ENCODE assay signal across 19 mouse cellular contexts in genomic region chr6:52200751-52201250, GRCm38 (mm10). TPM values are rescaled to one million over a fixed set of nuclear protein-coding genes. Genes with fewer than 3 reads are reported as not detected.
A peak's percentile ranks its signal among the peaks of the same experiment; 100 is the strongest.
DNase-seq lines count a peak whose midpoint lies in the region; ATAC-seq and TF ChIP-seq lines count a peak whose summit lies in the region.
"Had no signal": no experiment of that assay in that cellular context is flagged by ENCODE, and none has a peak within 500 bp of the region (broad histone marks: within the 10 kb centered on the region; RNA-seq: fewer than 3 reads in every experiment).

No protein-coding gene starts in this region.

- no peaks in the 10 kb centered on the region for H3K79me2 ChIP-seq in heart, adult 2 months (replicated peaks; ENCODE audit: control insufficient read depth, insufficient read depth, low read length)

- no peak overlapping the region for H3K27ac ChIP-seq in heart, embryonic 13.5 days (replicated peaks)
- H3K27ac ChIP-seq in heart, adult 2 months, result no peak overlapping the region
- H3K27ac ChIP-seq in lung, embryonic 16.5 days (ENCODE audit: low read length), result peak overlapping the region; percentile 84
- peak overlapping the region; percentile 90 for H3K27ac ChIP-seq in stomach, embryonic 14.5 days (ENCODE audit: low read length)
- H3K27ac ChIP-seq: left cerebral cortex, adult 2 months; liver, embryonic 15.5 days; midbrain, embryonic 10.5 days had no signal

- H3K4me1 ChIP-seq in heart, embryonic 13.5 days, result peaks cover 24% of the 10 kb centered on the region
- H3K4me1 ChIP-seq in heart, adult 2 months (ENCODE audit: control insufficient read depth, insufficient read depth, low read length), result no peaks in the 10 kb centered on the region
- peaks cover 20% of the 10 kb centered on the region for H3K4me1 ChIP-seq in lung, embryonic 16.5 days (replicated peaks; ENCODE audit: control insufficient read depth, insufficient read depth, low read length)
- peaks cover 22% of the 10 kb centered on the region for H3K4me1 ChIP-seq in stomach, embryonic 14.5 days (ENCODE audit: control insufficient read depth, insufficient read depth, low read length)
- H3K4me1 ChIP-seq: liver, embryonic 15.5 days had no signal

- H3K36me3 ChIP-seq in heart, embryonic 13.5 days, result no peaks in the 10 kb centered on the region
- H3K36me3 ChIP-seq in heart, adult 2 months (ENCODE audit: control insufficient read depth, insufficient read depth, low read length), result no peaks in the 10 kb centered on the region
- H3K36me3 ChIP-seq in lung, embryonic 16.5 days (ENCODE audit: control insufficient read depth, insufficient read depth, low read length), result no peaks in the 10 kb centered on the region
- peaks cover 5% of the 10 kb centered on the region; the same call in 1 of the 2 replicates for H3K36me3 ChIP-seq in stomach, embryonic 14.5 days (ENCODE audit: control insufficient read depth, insufficient read depth, low read length)
- H3K36me3 ChIP-seq: liver, embryonic 15.5 days; midbrain, embryonic 10.5 days had no signal

- H3K27me3 ChIP-seq in heart, embryonic 13.5 days (replicated peaks), result peaks cover 100% of the 10 kb centered on the region
- H3K27me3 ChIP-seq in heart, adult 2 months (ENCODE audit: control insufficient read depth, insufficient read depth, low read length), result peaks cover 29% of the 10 kb centered on the region
- H3K27me3 ChIP-seq in lung, embryonic 16.5 days (ENCODE audit: control insufficient read depth, insufficient read depth, low read depth, low read length), result peaks cover 46% of the 10 kb centered on the region
- no peaks in the 10 kb centered on the region for H3K27me3 ChIP-seq in stomach, embryonic 14.5 days (ENCODE audit: control insufficient read depth, insufficient read depth, low read length)

- TF ChIP-seq CTCF in heart, adult 2 months (IDR thresholded peaks at IDR 0.05), result no peak

- 17% methylated on average over 10 of the region's 10 CpGs for WGBS in heart, embryonic 13.5 days
- 41% methylated on average over 10 of the region's 10 CpGs for WGBS in heart, adult 2 months
- WGBS in lung, embryonic 16.5 days, result 15% methylated on average over 10 of the region's 10 CpGs
- 33% methylated on average over 10 of the region's 10 CpGs for WGBS in large intestine, adult 2 months
- WGBS in stomach, embryonic 14.5 days, result 34% methylated on average over 10 of the region's 10 CpGs

- peak overlapping the region; percentile 13; the same call in 1 of the 2 replicates for H3K4me3 ChIP-seq in heart, embryonic 13.5 days
- no peak overlapping the region for H3K4me3 ChIP-seq in heart, adult 2 months
- peak overlapping the region; percentile 85 for H3K4me3 ChIP-seq in lung, embryonic 16.5 days (ENCODE audit: low read length)
- H3K4me3 ChIP-seq in stomach, embryonic 14.5 days (ENCODE audit: low read depth, low read length), result peak overlapping the region; percentile 90
- H3K4me3 ChIP-seq: left cerebral cortex, adult 2 months; liver, embryonic 15.5 days; midbrain, embryonic 10.5 days had no signal

- peak overlapping the region; percentile 19 for H3K4me2 ChIP-seq in heart, embryonic 13.5 days
- peak overlapping the region; percentile 73 for H3K4me2 ChIP-seq in lung, embryonic 16.5 days (ENCODE audit: low read depth, low read length)
- peak overlapping the region; percentile 78 for H3K4me2 ChIP-seq in stomach, embryonic 14.5 days (replicated peaks; ENCODE audit: low read depth, low read length)
- H3K4me2 ChIP-seq: liver, embryonic 15.5 days had no signal

- no peak for TF ChIP-seq POLR2A in heart, adult 2 months (IDR thresholded peaks at IDR 0.05; ENCODE audit: insufficient read depth, low read depth, low read length)

- intact Hi-C loops in heart, adult 2 months (cut with DNase I), result no loop called here

- no peak for ATAC-seq in heart, embryonic 13.5 days (ENCODE audit: extremely low read depth, insufficient number of reproducible peaks, low FRiP score, low TSS enrichment)
- no peak for ATAC-seq in lung, embryonic 16.5 days (ENCODE audit: low read depth)
- no peak for ATAC-seq in stomach, embryonic 14.5 days (ENCODE audit: insufficient number of reproducible peaks, insufficient read depth, low FRiP score, low read depth)
- ATAC-seq: forebrain, postnatal 0 days had no signal

- H3K9me3 ChIP-seq in heart, embryonic 13.5 days, result no peaks in the 10 kb centered on the region
- no peaks in the 10 kb centered on the region for H3K9me3 ChIP-seq in lung, embryonic 16.5 days (ENCODE audit: control insufficient read depth, low read length)
- H3K9me3 ChIP-seq in stomach, embryonic 14.5 days (ENCODE audit: control insufficient read depth, low read depth, low read length), result no peaks in the 10 kb centered on the region
- H3K9me3 ChIP-seq: liver, embryonic 15.5 days; midbrain, embryonic 10.5 days had no signal

- no peak for DNase-seq in heart, adult 2 months
- no peak for DNase-seq in lung, postnatal 25 days (ENCODE audit: low spot score)
- peak; percentile 93 for DNase-seq in large intestine, adult 2 months (ENCODE audit: low read depth, low spot score)
- DNase-seq in thymus, postnatal 4 days, result no peak
- no peak for DNase-seq in thymus, adult 18-20 months
- DNase-seq: adrenal gland, adult 8-10 months; cerebellum, postnatal 36 days; forebrain, postnatal 0 days; gastrocnemius, postnatal 25 days; right cerebral cortex, adult 18-20 months; thymus, postnatal 25 days had no signal

- peak overlapping the region; percentile 34; the same call in 1 of the 2 replicates for H3K9ac ChIP-seq in heart, embryonic 13.5 days
- H3K9ac ChIP-seq in heart, adult 2 months (ENCODE audit: low read depth, low read length), result no peak overlapping the region
- H3K9ac ChIP-seq in lung, embryonic 16.5 days (ENCODE audit: low read length), result peak overlapping the region; percentile 97
- H3K9ac ChIP-seq in stomach, embryonic 14.5 days (replicated peaks; ENCODE audit: low read depth, low read length), result peak overlapping the region; percentile 56
- H3K9ac ChIP-seq: forebrain, postnatal 0 days; liver, embryonic 15.5 days had no signal

- no peak for TF ChIP-seq EP300 in heart, adult 2 months (IDR thresholded peaks at IDR 0.05; ENCODE audit: insufficient read depth, low read depth, low read length)

RNA-seq across cellular contexts. Expression of gene Hoxa5, which starts 3.6 kb away (rescaled TPM):
- polyA plus RNA-seq in heart, embryonic 13.5 days (2015; fragmentation: Nextera tagmentation; extraction: Ambion mirVana), result 3.6 and 5.9 TPM in 2 replicates
- total RNA-seq in heart, adult 2 months (2021), result under 1 TPM; 0.26 to 0.45 TPM
- 0.94 and 0.96 TPM in 2 replicates for polyA plus RNA-seq in heart, adult 2 months (2012; rRNA removed)
- polyA plus RNA-seq in lung, embryonic 16.5 days (2015; fragmentation: Nextera tagmentation; extraction: Ambion mirVana), result 32.3 and 36.3 TPM in 2 replicates
- 1.7 and 2.4 TPM in 2 replicates for polyA plus RNA-seq in large intestine, adult 2 months (2012; rRNA removed)
- 24.4 and 27.1 TPM in 2 replicates for polyA plus RNA-seq in stomach, embryonic 14.5 days (2014; fragmentation: Nextera tagmentation; extraction: Ambion mirVana)
- total RNA-seq: forebrain, postnatal 0 days; left cerebral cortex, adult 2 months had no signal
- polyA plus RNA-seq: forebrain, postnatal 0 days; midbrain, embryonic 10.5 days had no signal

RNA-seq across cellular contexts. Expression of gene Hoxa6, which starts 7.7 kb away (rescaled TPM):
- polyA plus RNA-seq in heart, embryonic 13.5 days (2015; fragmentation: Nextera tagmentation; extraction: Ambion mirVana), result 0.40 TPM in 1 of 2 replicates, not detected in the other
- not detected for total RNA-seq in heart, adult 2 months (2021)
- not detected in 2 replicates for polyA plus RNA-seq in heart, adult 2 months (2012; rRNA removed)
- polyA plus RNA-seq in lung, embryonic 16.5 days (2015; fragmentation: Nextera tagmentation; extraction: Ambion mirVana), result 2.0 and 2.2 TPM in 2 replicates
- polyA plus RNA-seq in large intestine, adult 2 months (2012; rRNA removed), result 0.16 and 0.41 TPM in 2 replicates
- 3.4 TPM in 2 replicates for polyA plus RNA-seq in stomach, embryonic 14.5 days (2014; fragmentation: Nextera tagmentation; extraction: Ambion mirVana)
- total RNA-seq: forebrain, postnatal 0 days; heart, postnatal 25 days; left cerebral cortex, adult 2 months had no signal
- polyA plus RNA-seq: embryonic facial prominence, embryonic 14.5 days; forebrain, postnatal 0 days; liver, embryonic 15.5 days; midbrain, embryonic 10.5 days had no signal

RNA-seq across cellular contexts. Expression of gene Hoxa4, which starts 9.2 kb away (rescaled TPM):
- 0.71 and 0.74 TPM in 2 replicates for polyA plus RNA-seq in heart, embryonic 13.5 days (2015; fragmentation: Nextera tagmentation; extraction: Ambion mirVana)
- total RNA-seq in heart, adult 2 months (2021), result under 1 TPM; 0.14 to 0.34 TPM
- polyA plus RNA-seq in heart, adult 2 months (2012; rRNA removed), result 0.76 and 0.84 TPM in 2 replicates
- 2.4 and 2.7 TPM in 2 replicates for polyA plus RNA-seq in lung, embryonic 16.5 days (2015; fragmentation: Nextera tagmentation; extraction: Ambion mirVana)
- polyA plus RNA-seq in large intestine, adult 2 months (2012; rRNA removed), result 0.78 and 1.3 TPM in 2 replicates
- 6.7 and 6.8 TPM in 2 replicates for polyA plus RNA-seq in stomach, embryonic 14.5 days (2014; fragmentation: Nextera tagmentation; extraction: Ambion mirVana)
- total RNA-seq: forebrain, postnatal 0 days; left cerebral cortex, adult 2 months had no signal
- polyA plus RNA-seq: forebrain, postnatal 0 days; midbrain, embryonic 10.5 days had no signal

RNA-seq across cellular contexts. Expression of gene Hoxa3, which starts 12.3 kb away (rescaled TPM):
- 0.99 and 1.2 TPM in 2 replicates for polyA plus RNA-seq in heart, embryonic 13.5 days (2015; fragmentation: Nextera tagmentation; extraction: Ambion mirVana)
- under 1 TPM; 0.55 to 0.76 TPM for total RNA-seq in heart, adult 2 months (2021)
- polyA plus RNA-seq in heart, adult 2 months (2012; rRNA removed), result 0.53 and 1.3 TPM in 2 replicates
- 6.6 and 7.6 TPM in 2 replicates for polyA plus RNA-seq in lung, embryonic 16.5 days (2015; fragmentation: Nextera tagmentation; extraction: Ambion mirVana)
- polyA plus RNA-seq in large intestine, adult 2 months (2012; rRNA removed), result 1.6 and 3.0 TPM in 2 replicates
- 15.5 and 16.0 TPM in 2 replicates for polyA plus RNA-seq in stomach, embryonic 14.5 days (2014; fragmentation: Nextera tagmentation; extraction: Ambion mirVana)
- total RNA-seq: forebrain, postnatal 0 days; left cerebral cortex, adult 2 months had no signal
- polyA plus RNA-seq: forebrain, postnatal 0 days; midbrain, embryonic 10.5 days had no signal

RNA-seq across cellular contexts. Expression of gene Gm28308, which starts 12.3 kb away (rescaled TPM):
- polyA plus RNA-seq in heart, embryonic 13.5 days (2015; fragmentation: Nextera tagmentation; extraction: Ambion mirVana), result not detected in 2 replicates
- not detected for total RNA-seq in heart, adult 2 months (2021)
- not detected in 2 replicates for polyA plus RNA-seq in heart, adult 2 months (2012; rRNA removed)
- not detected in 2 replicates for polyA plus RNA-seq in lung, embryonic 16.5 days (2015; fragmentation: Nextera tagmentation; extraction: Ambion mirVana)
- 0.21 and 0.24 TPM in 2 replicates for polyA plus RNA-seq in large intestine, adult 2 months (2012; rRNA removed)
- polyA plus RNA-seq in stomach, embryonic 14.5 days (2014; fragmentation: Nextera tagmentation; extraction: Ambion mirVana), result not detected in 2 replicates
- total RNA-seq: forebrain, postnatal 0 days; heart, postnatal 25 days; left cerebral cortex, adult 2 months had no signal
- polyA plus RNA-seq: embryonic facial prominence, embryonic 14.5 days; forebrain, postnatal 0 days; liver, embryonic 15.5 days; midbrain, embryonic 10.5 days had no signal

Comparison
In these comparisons a context has a peak if more than half of its experiments do, and no peak if none do; other contexts are left out.
1. H3K27ac ChIP-seq: peak in lung, embryonic 16.5 days (single experiment) and stomach, embryonic 14.5 days (single experiment); none in heart, embryonic 13.5 days (single experiment) and heart, adult 2 months (single experiment).
2. H3K4me2 ChIP-seq: peak in every context shown above with its lines; median percentile 78 in stomach, embryonic 14.5 days; 73 in lung, embryonic 16.5 days; 19 in heart, embryonic 13.5 days.